ENCODE assay signal across 8 mouse cellular contexts in genomic region chr3:86141886-86142262, GRCm38 (mm10). TPM values are rescaled to one million over a fixed set of nuclear protein-coding genes. Genes with fewer than 3 reads are reported as not detected.
DNase-seq lines count a peak whose midpoint lies in the region; ATAC-seq and TF ChIP-seq lines count a peak whose summit lies in the region.

No protein-coding gene starts in this region.

- DNase-seq in cerebellum, adult 2 months: no peak
- no peak for DNase-seq in cerebellum, postnatal 36 days
- peak; percentile 15 for DNase-seq in G1E (ENCODE audit: low spot score)
- DNase-seq in lung, postnatal 10 days: peak; percentile 41
- DNase-seq in stomach, postnatal 0 days (ENCODE audit: low spot score): no peak
- DNase-seq in thymus, postnatal 0 days (ENCODE audit: low spot score): no peak

- no peaks in the 10 kb centered on the region for H3K27me3 ChIP-seq in cerebellum, adult 2 months (ENCODE audit: control insufficient read depth, insufficient read depth, low read length)
- no peaks in the 10 kb centered on the region for H3K27me3 ChIP-seq in G1E (ENCODE audit: insufficient read depth, low read length)
- H3K27me3 ChIP-seq in intestine, embryonic 16.5 days (replicated peaks; ENCODE audit: control insufficient read depth, insufficient read depth, low read length): no peaks in the 10 kb centered on the region
- H3K27me3 ChIP-seq in stomach, postnatal 0 days (ENCODE audit: control insufficient read depth, insufficient read depth, low read length): no peaks in the 10 kb centered on the region

- H3K9ac ChIP-seq in intestine, embryonic 16.5 days (ENCODE audit: low read depth, low read length): peak overlapping the region; percentile 98
- peak overlapping the region; percentile 99 for H3K9ac ChIP-seq in stomach, postnatal 0 days (ENCODE audit: low read length)

- no peak for TF ChIP-seq CTCF in cerebellum, adult 2 months (IDR thresholded peaks at IDR 0.05; ENCODE audit: borderline replicate concordance, insufficient read depth, low read depth, low read length)
- TF ChIP-seq CTCF in G1E (IDR thresholded peaks at IDR 0.05; ENCODE audit: low read depth, low read length): no peak
- no peak for TF ChIP-seq CTCF in embryonic fibroblast, embryonic 13.5 days (IDR thresholded peaks at IDR 0.05; ENCODE audit: borderline replicate concordance, insufficient read depth, low read length)
- TF ChIP-seq CTCF in stomach, postnatal 0 days (IDR thresholded peaks at IDR 0.05; ENCODE audit: low read depth): no peak

- peaks cover 53% of the 10 kb centered on the region for H3K36me3 ChIP-seq in G1E (replicated peaks)
- H3K36me3 ChIP-seq in intestine, embryonic 16.5 days (ENCODE audit: control insufficient read depth, insufficient read depth, low read length): peaks cover 7% of the 10 kb centered on the region; the same call in 1 of the 2 replicates
- H3K36me3 ChIP-seq in stomach, postnatal 0 days (ENCODE audit: control insufficient read depth, insufficient read depth, low read length): peaks cover 5% of the 10 kb centered on the region; the same call in 1 of the 2 replicates

- H3K27ac ChIP-seq in cerebellum, adult 2 months (ENCODE audit: insufficient read depth, low read length): 0 out of 2 replicates have a peak overlapping the region, but pooled peaks have one; percentile 14
- peak overlapping the region; percentile 35 for H3K27ac ChIP-seq in embryonic fibroblast, embryonic 13.5 days (ENCODE audit: insufficient read depth, low read length)
- peak overlapping the region; percentile 85 for H3K27ac ChIP-seq in intestine, embryonic 16.5 days (ENCODE audit: low read length)
- peak overlapping the region; percentile 94 for H3K27ac ChIP-seq in stomach, postnatal 0 days (replicated peaks)

- peak overlapping the region; percentile 86 for H3K4me3 ChIP-seq in cerebellum, adult 2 months (replicated peaks; ENCODE audit: insufficient read depth, low read depth, low read length)
- peak overlapping the region; percentile 96 for H3K4me3 ChIP-seq in G1E (ENCODE audit: low read depth, low read length)
- peak overlapping the region; percentile 94 for H3K4me3 ChIP-seq in embryonic fibroblast, embryonic 13.5 days (ENCODE audit: insufficient read depth, low read length)
- H3K4me3 ChIP-seq in intestine, embryonic 16.5 days (ENCODE audit: low read length): peak overlapping the region; percentile 91
- H3K4me3 ChIP-seq in stomach, postnatal 0 days (ENCODE audit: low read depth, low read length): peak overlapping the region; percentile 95

- no peak for ATAC-seq in G1E (ENCODE audit: extremely low read depth, insufficient number of reproducible peaks, low FRiP score, poor library complexity, severe bottlenecking)
- ATAC-seq in intestine, embryonic 16.5 days: peak; percentile 47
- no peak for ATAC-seq in stomach, postnatal 0 days (ENCODE audit: low FRiP score, low TSS enrichment)

- TF ChIP-seq EP300 in stomach, postnatal 0 days (optimal IDR thresholded peaks at IDR 0.05): no peak

- no peaks in the 10 kb centered on the region for H3K9me3 ChIP-seq in G1E (replicated peaks)
- no peaks in the 10 kb centered on the region for H3K9me3 ChIP-seq in intestine, embryonic 16.5 days (ENCODE audit: control insufficient read depth, low read length)
- H3K9me3 ChIP-seq in stomach, postnatal 0 days (ENCODE audit: control insufficient read depth, low read length): no peaks in the 10 kb centered on the region

- TF ChIP-seq POLR2A in cerebellum, adult 2 months (IDR thresholded peaks at IDR 0.05; ENCODE audit: borderline replicate concordance, insufficient read depth, low read length): no peak
- TF ChIP-seq POLR2A in embryonic fibroblast, embryonic 13.5 days (IDR thresholded peaks at IDR 0.05; ENCODE audit: low read depth, low read length): no peak

- H3K4me1 ChIP-seq in cerebellum, adult 2 months (ENCODE audit: control insufficient read depth, insufficient read depth, low read length): no peaks in the 10 kb centered on the region
- H3K4me1 ChIP-seq in G1E (ENCODE audit: insufficient read depth, low read depth, low read length): peaks cover 33% of the 10 kb centered on the region
- no peaks in the 10 kb centered on the region for H3K4me1 ChIP-seq in embryonic fibroblast, embryonic 13.5 days (ENCODE audit: control insufficient read depth, insufficient read depth, low read length)
- peaks cover 11% of the 10 kb centered on the region for H3K4me1 ChIP-seq in intestine, embryonic 16.5 days (ENCODE audit: control insufficient read depth, insufficient read depth, low read length)
- no peaks in the 10 kb centered on the region for H3K4me1 ChIP-seq in stomach, postnatal 0 days (replicated peaks; ENCODE audit: control insufficient read depth, insufficient read depth)

- peak overlapping the region; percentile 88 for H3K4me2 ChIP-seq in intestine, embryonic 16.5 days (ENCODE audit: low read depth, low read length)
- H3K4me2 ChIP-seq in stomach, postnatal 0 days (replicated peaks; ENCODE audit: low read depth): peak overlapping the region; percentile 75

- under 1% methylated on average over 18 of the region's 18 CpGs for WGBS in cerebellum, adult 2 months
- WGBS in intestine, embryonic 16.5 days: under 1% methylated on average over 18 of the region's 18 CpGs
- under 1% methylated on average over 18 of the region's 18 CpGs for WGBS in stomach, postnatal 0 days

RNA-seq across cellular contexts. Expression of gene Rps3a1, which starts 0.6 kb away (rescaled TPM):
- polyA plus RNA-seq in cerebellum, adult 2 months (2012; rRNA removed): 581 and 638 TPM in 2 replicates
- total RNA-seq in G1E (2014; fragmentation: Nextera tagmentation) (451 and 470 TPM in 2 replicates), G1E (2017) (886 and 1,461 TPM in 2 replicates)
- polyA plus RNA-seq in G1E (2012): 23.2 and 80.9 TPM in 2 replicates
- 1,770 and 1,788 TPM in 2 replicates for polyA plus RNA-seq in embryonic fibroblast, embryonic 13.5 days (2011; ENCODE audit: insufficient read length, low read depth, missing spikeins)
- polyA plus RNA-seq in intestine, embryonic 16.5 days (2015; fragmentation: Nextera tagmentation; extraction: Ambion mirVana): 1,081 and 1,200 TPM in 2 replicates
- polyA plus RNA-seq in stomach, postnatal 0 days (2015; fragmentation: Nextera tagmentation; extraction: Ambion mirVana): 1,183 and 1,198 TPM in 2 replicates
- 2,095 and 2,119 TPM in 2 replicates for polyA plus RNA-seq in thymus, postnatal 0 days (2015; fragmentation: Nextera tagmentation; extraction: Ambion mirVana)

Comparison
In these comparisons a context has a peak if more than half of its experiments do, and no peak if none do; other contexts are left out.
1. DNase-seq: peak in G1E (single experiment) and lung, postnatal 10 days (single experiment); none in cerebellum, adult 2 months (0 of 2), cerebellum, postnatal 36 days (0 of 2), stomach, postnatal 0 days (single experiment) and thymus, postnatal 0 days (single experiment).
2. H3K27ac ChIP-seq: peak in every context shown above with its lines; median percentile 94 in stomach, postnatal 0 days; 85 in intestine, embryonic 16.5 days; 35 in embryonic fibroblast, embryonic 13.5 days; 14 in cerebellum, adult 2 months.
3. Peak in every context shown above with its lines, with median percentiles within 50 percentile points of each other: H3K4me3 ChIP-seq.